Mouse (Mus musculus): ENCODE measurements around the gene Ccdc9b. TPM values are rescaled to one million over a fixed set of nuclear protein-coding genes. Genes with fewer than 3 reads are reported as not detected.
A peak's percentile ranks its signal among the peaks of the same experiment; 100 is the strongest.

Gene Ccdc9b
- polyA plus RNA-seq, 1 experiment from 2014 or later, result 1.2 TPM

GRCm38 (mm10) chr2:118775396-118775795 is 12.9 kb upstream of the Ccdc9b start:
- no peak overlapping the region for H3K4me3 ChIP-seq
- WGBS, result 77% methylated on average over 1 of the region's 1 CpGs
- H3K27me3 ChIP-seq, result 0 out of 2 replicates have a peak, but pooled peaks cover 3% of the 10 kb centered on the region
- no peaks in the 10 kb centered on the region for H3K36me3 ChIP-seq
- H3K9me3 ChIP-seq, result no peaks in the 10 kb centered on the region
- H3K4me1 ChIP-seq (replicated peaks), result peaks cover 23% of the 10 kb centered on the region
- H3K9ac ChIP-seq, result no peak overlapping the region
- no peak overlapping the region for H3K4me2 ChIP-seq
- no peak overlapping the region for H3K27ac ChIP-seq
- no peak for ATAC-seq (ENCODE audit: low FRiP score)

GRCm38 (mm10) chr2:118774536-118774935 is 12.1 kb upstream of the Ccdc9b start:
- 90% methylated on average over 2 of the region's 2 CpGs for WGBS

GRCm38 (mm10) chr2:118772158-118772874 is 9.9 kb upstream of the Ccdc9b start, which contains the start of gene Phgr1:
Gene Phgr1, plus strand, starts transcription at chr2:118772769.
- no peak within 1 kb of the TSS for H3K4me2 ChIP-seq
- WGBS, result 83% methylated on average over 6 of the region's 6 CpGs

More at GRCm38 (mm10) chr2:118774536-118774935, 12.1 kb upstream of the Ccdc9b start:
- ATAC-seq (ENCODE audit: low FRiP score), result no peak
- H3K4me1 ChIP-seq (replicated peaks), result peaks cover 16% of the 10 kb centered on the region
- H3K27ac ChIP-seq, result no peak overlapping the region
- H3K36me3 ChIP-seq, result no peaks in the 10 kb centered on the region
- no peak overlapping the region for H3K4me3 ChIP-seq
- 0 out of 2 replicates have a peak, but pooled peaks cover 3% of the 10 kb centered on the region for H3K27me3 ChIP-seq
- H3K4me2 ChIP-seq, result no peak overlapping the region
- no peak overlapping the region for H3K9ac ChIP-seq
- H3K9me3 ChIP-seq, result no peaks in the 10 kb centered on the region

GRCm38 (mm10) chr2:118766041-118767033 is 3.9 kb upstream of the Ccdc9b start:
- no peak overlapping the region for H3K27ac ChIP-seq
- H3K36me3 ChIP-seq, result no peaks in the 10 kb centered on the region
- 81% methylated on average over 10 of the region's 10 CpGs for WGBS
- no peak overlapping the region for H3K9ac ChIP-seq
- H3K9me3 ChIP-seq, result no peaks in the 10 kb centered on the region
- peaks cover 31% of the 10 kb centered on the region for H3K4me1 ChIP-seq (replicated peaks)
- ATAC-seq (ENCODE audit: low FRiP score), result no peak
- peaks cover 3% of the 10 kb centered on the region; the same call in 1 of the 2 replicates for H3K27me3 ChIP-seq
- no peak overlapping the region for H3K4me2 ChIP-seq
- no peak overlapping the region for H3K4me3 ChIP-seq

More at GRCm38 (mm10) chr2:118772158-118772874, 9.9 kb upstream of the Ccdc9b start, which contains the start of gene Phgr1:
- Histone ChIP-seq H3K4me1 (replicated peaks) (peaks cover 10% of the 10 kb centered on the region), H3K9ac (no peak within 1 kb of the TSS), H3K27me3 (0 out of 2 replicates have a peak, but pooled peaks cover 3% of the 10 kb centered on the region), H3K4me3 (no peak within 1 kb of the TSS), H3K9me3 (no peaks in the 10 kb centered on the region), H3K36me3 (no peaks in the 10 kb centered on the region), H3K27ac (no peak within 1 kb of the TSS)
- ATAC-seq (ENCODE audit: low FRiP score), result no peak

GRCm38 (mm10) chr2:118764875-118765274 is 2.4 kb upstream of the Ccdc9b start:
- Histone ChIP-seq H3K4me2 (no peak overlapping the region), H3K36me3 (no peaks in the 10 kb centered on the region), H3K27ac (no peak overlapping the region), H3K9me3 (no peaks in the 10 kb centered on the region), H3K4me3 (no peak overlapping the region), H3K9ac (no peak overlapping the region), H3K4me1 (replicated peaks) (peaks cover 45% of the 10 kb centered on the region), H3K27me3 (peaks cover 5% of the 10 kb centered on the region; the same call in 1 of the 2 replicates)
- WGBS, result 86% methylated on average over 5 of the region's 5 CpGs
- no peak for ATAC-seq (ENCODE audit: low FRiP score)

GRCm38 (mm10) chr2:118764094-118764831 is 1.8 kb upstream of the Ccdc9b start:
- Histone ChIP-seq H3K9me3 (no peaks in the 10 kb centered on the region), H3K27ac (peak overlapping the region; percentile 49; the same call in 1 of the 2 replicates), H3K4me3 (no peak overlapping the region), H3K27me3 (peaks cover 5% of the 10 kb centered on the region; the same call in 1 of the 2 replicates), H3K4me1 (replicated peaks) (peaks cover 50% of the 10 kb centered on the region), H3K4me2 (no peak overlapping the region), H3K36me3 (no peaks in the 10 kb centered on the region), H3K9ac (no peak overlapping the region)
- ATAC-seq (ENCODE audit: low FRiP score), result no peak
- 21% methylated on average over 11 of the region's 11 CpGs for WGBS

- H3K4me2 ChIP-seq, result no peak overlapping the region
- H3K9me3 ChIP-seq, result no peaks in the 10 kb centered on the region
- peak overlapping the region; percentile 71; the same call in 1 of the 2 replicates for H3K9ac ChIP-seq
- H3K27me3 ChIP-seq, result peaks cover 12% of the 10 kb centered on the region; the same call in 1 of the 2 replicates
- no peak overlapping the region for H3K4me3 ChIP-seq
- peak overlapping the region; percentile 96 for H3K27ac ChIP-seq
- WGBS, result 66% methylated on average over 7 of the region's 7 CpGs
- ATAC-seq (ENCODE audit: low FRiP score), result no peak
- no peaks in the 10 kb centered on the region for H3K36me3 ChIP-seq
- H3K4me1 ChIP-seq (replicated peaks), result peaks cover 50% of the 10 kb centered on the region
Measured at GRCm38 (mm10) chr2:118763469-118763868, 1.0 kb upstream of the Ccdc9b start.

GRCm38 (mm10) chr2:118762784-118763148 is 305 bp upstream of the Ccdc9b start:
- peak overlapping the region; percentile 46 for H3K4me2 ChIP-seq
- no peaks in the 10 kb centered on the region for H3K9me3 ChIP-seq
- H3K9ac ChIP-seq, result peak overlapping the region; percentile 71
- WGBS, result 16% methylated on average over 10 of the region's 10 CpGs
- H3K27me3 ChIP-seq, result peaks cover 16% of the 10 kb centered on the region; the same call in 1 of the 2 replicates
- ATAC-seq (ENCODE audit: low FRiP score), result no peak
- H3K4me3 ChIP-seq, result no peak overlapping the region
- peaks cover 50% of the 10 kb centered on the region for H3K4me1 ChIP-seq (replicated peaks)
- no peaks in the 10 kb centered on the region for H3K36me3 ChIP-seq
- peak overlapping the region; percentile 96 for H3K27ac ChIP-seq

- Histone ChIP-seq H3K9ac (peak overlapping the region; percentile 71), H3K27me3 (peaks cover 16% of the 10 kb centered on the region; the same call in 1 of the 2 replicates), H3K4me1 (replicated peaks) (peaks cover 50% of the 10 kb centered on the region), H3K4me2 (peak overlapping the region; percentile 46), H3K27ac (peak overlapping the region; percentile 96), H3K9me3 (no peaks in the 10 kb centered on the region), H3K4me3 (no peak overlapping the region), H3K36me3 (no peaks in the 10 kb centered on the region)
- no peak for ATAC-seq (ENCODE audit: low FRiP score)
- 83% methylated on average over 12 of the region's 12 CpGs for WGBS
Measured at GRCm38 (mm10) chr2:118761358-118761757, 1.1 kb downstream of the Ccdc9b start.

GRCm38 (mm10) chr2:118760311-118761025 is 2.0 kb downstream of the Ccdc9b start:
- ATAC-seq (ENCODE audit: low FRiP score), result no peak
- no peaks in the 10 kb centered on the region for H3K36me3 ChIP-seq
- peaks cover 50% of the 10 kb centered on the region for H3K4me1 ChIP-seq (replicated peaks)
- H3K9ac ChIP-seq, result 0 out of 2 replicates have a peak overlapping the region, but pooled peaks have one; percentile 71
- peak overlapping the region; percentile 96; the same call in 1 of the 2 replicates for H3K27ac ChIP-seq
- no peak overlapping the region for H3K4me2 ChIP-seq
- H3K27me3 ChIP-seq, result peaks cover 16% of the 10 kb centered on the region; the same call in 1 of the 2 replicates
- no peaks in the 10 kb centered on the region for H3K9me3 ChIP-seq
- no peak overlapping the region for H3K4me3 ChIP-seq
- WGBS, result 84% methylated on average over 11 of the region's 11 CpGs

GRCm38 (mm10) chr2:118759828-118760227 is 2.6 kb downstream of the Ccdc9b start:
- H3K27ac ChIP-seq, result no peak overlapping the region
- H3K4me2 ChIP-seq, result no peak overlapping the region
- no peaks in the 10 kb centered on the region for H3K36me3 ChIP-seq
- 11% methylated on average over 8 of the region's 8 CpGs for WGBS
- H3K4me3 ChIP-seq, result no peak overlapping the region
- peaks cover 50% of the 10 kb centered on the region for H3K4me1 ChIP-seq (replicated peaks)
- H3K27me3 ChIP-seq, result peaks cover 16% of the 10 kb centered on the region; the same call in 1 of the 2 replicates
- 0 out of 2 replicates have a peak, but pooled peaks have one; percentile 25 for ATAC-seq (ENCODE audit: low FRiP score)
- no peaks in the 10 kb centered on the region for H3K9me3 ChIP-seq
- H3K9ac ChIP-seq, result 0 out of 2 replicates have a peak overlapping the region, but pooled peaks have one; percentile 14

All from hindbrain, embryonic 13.5 days (tissue).